Mouse (Mus musculus): ENCODE results near the gene Krt18. TPM values are rescaled to one million over a fixed set of nuclear protein-coding genes. Genes with fewer than 3 reads are reported as not detected.
"Not testable (repeated sequence)": the region's sequence is repeated elsewhere in the genome, so short reads cannot be mapped to it uniquely, and the experiment has no call there.

Gene Krt18
- polyA plus RNA-seq (2015; fragmentation: Nextera tagmentation; extraction: Ambion mirVana): 1.9 and 300 TPM in 2 replicates

GRCm38 (mm10) chr15:102028040-102028439 lies at the start of gene Krt18:
Gene Krt18 (plus strand): TSS chr15:102028180.
- peaks cover 52% of the 10 kb centered on the region for H3K27me3 ChIP-seq (replicated peaks)
- H3K4me1 ChIP-seq: peaks cover 20% of the 10 kb centered on the region
- H3K4me2 ChIP-seq: peak within 1 kb of the TSS; percentile 50
- H3K27ac ChIP-seq (replicated peaks): no peak within 1 kb of the TSS
- no peaks in the 10 kb centered on the region for H3K9me3 ChIP-seq (replicated peaks)
- H3K36me3 ChIP-seq: no peaks in the 10 kb centered on the region
- 2% methylated on average over 27 of the region's 28 CpGs for WGBS
- H3K4me3 ChIP-seq (replicated peaks): peak within 1 kb of the TSS; percentile 23
- H3K9ac ChIP-seq (replicated peaks): 0 out of 2 replicates have a peak within 1 kb of the TSS, but pooled peaks have one; percentile 20
- no peak for ATAC-seq (ENCODE audit: low FRiP score)

DNA sequence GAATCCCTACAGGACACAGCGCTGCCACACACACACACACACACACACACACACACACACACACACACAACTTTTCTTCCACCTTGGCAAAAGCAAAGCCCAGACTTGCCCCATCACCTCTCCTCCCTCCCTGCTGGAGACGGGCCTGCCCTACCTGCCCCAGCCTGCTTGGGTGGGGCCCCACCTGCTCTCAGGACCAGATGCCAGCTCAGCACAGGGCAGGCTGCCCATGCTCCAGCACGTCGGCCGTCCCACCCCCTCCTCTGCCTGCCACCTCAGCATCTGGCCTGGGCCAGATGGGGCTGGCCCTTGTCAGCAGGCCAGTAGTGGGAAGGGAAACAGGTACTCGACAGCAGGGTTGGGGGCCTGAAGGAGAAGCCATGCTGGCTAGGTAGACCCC lies 47.1 kb upstream of the Krt18 start:
- Histone ChIP-seq H3K4me1 (peaks cover 29% of the 10 kb centered on the region), H3K9me3 (replicated peaks) (no peaks in the 10 kb centered on the region), H3K27ac (replicated peaks) (no peak overlapping the region), H3K9ac (replicated peaks) (no peak overlapping the region), H3K4me2 (no peak overlapping the region), H3K4me3 (replicated peaks) (no peak overlapping the region), H3K36me3 (no peaks in the 10 kb centered on the region), H3K27me3 (replicated peaks) (peaks cover 2% of the 10 kb centered on the region; the same call in 1 of the 2 replicates)
- ATAC-seq (ENCODE audit: low FRiP score): no peak
- WGBS: 80% methylated on average over 6 of the region's 6 CpGs

DNA sequence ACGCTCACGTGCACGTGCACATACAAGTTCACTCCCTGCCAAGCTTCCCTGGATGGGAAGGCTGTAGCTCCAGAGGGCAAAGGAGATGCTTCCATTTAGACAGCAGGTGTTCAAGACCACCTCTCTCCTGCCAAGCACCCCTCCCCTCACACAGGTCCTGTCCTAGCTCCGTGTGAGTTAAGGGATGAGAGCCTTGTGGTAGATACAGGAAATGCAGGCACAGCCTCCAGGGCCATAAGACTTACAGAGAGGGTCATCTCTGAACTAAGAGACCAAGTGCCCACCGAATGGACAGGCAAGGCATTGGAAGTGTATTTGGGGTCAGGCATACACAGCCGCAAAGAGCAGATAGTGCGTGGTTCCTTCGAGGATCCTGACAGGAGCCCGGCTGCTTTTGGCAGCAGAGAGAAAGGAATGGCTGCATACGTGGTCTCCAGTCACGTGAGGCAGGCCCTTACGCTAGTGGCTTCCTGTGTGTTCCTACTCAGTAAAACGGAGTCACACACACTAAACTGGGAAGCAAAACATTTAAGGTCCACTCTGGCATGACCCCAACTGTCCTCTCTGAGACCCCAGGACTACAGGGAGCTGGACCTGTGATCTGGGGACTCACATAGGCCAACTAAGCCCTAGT lies 44.5 kb upstream of the Krt18 start:
- H3K27ac ChIP-seq (replicated peaks): peak overlapping the region; percentile 87
- 81% methylated on average over 13 of the region's 13 CpGs for WGBS
- H3K9me3 ChIP-seq (replicated peaks): no peaks in the 10 kb centered on the region
- H3K36me3 ChIP-seq: no peaks in the 10 kb centered on the region
- H3K4me1 ChIP-seq: peaks cover 13% of the 10 kb centered on the region
- H3K27me3 ChIP-seq (replicated peaks): peaks cover 11% of the 10 kb centered on the region; the same call in 1 of the 2 replicates
- H3K4me3 ChIP-seq (replicated peaks): peak overlapping the region; percentile 34
- ATAC-seq (ENCODE audit: low FRiP score): no peak
- no peak overlapping the region for H3K9ac ChIP-seq (replicated peaks)
- H3K4me2 ChIP-seq: peak overlapping the region; percentile 62

DNA sequence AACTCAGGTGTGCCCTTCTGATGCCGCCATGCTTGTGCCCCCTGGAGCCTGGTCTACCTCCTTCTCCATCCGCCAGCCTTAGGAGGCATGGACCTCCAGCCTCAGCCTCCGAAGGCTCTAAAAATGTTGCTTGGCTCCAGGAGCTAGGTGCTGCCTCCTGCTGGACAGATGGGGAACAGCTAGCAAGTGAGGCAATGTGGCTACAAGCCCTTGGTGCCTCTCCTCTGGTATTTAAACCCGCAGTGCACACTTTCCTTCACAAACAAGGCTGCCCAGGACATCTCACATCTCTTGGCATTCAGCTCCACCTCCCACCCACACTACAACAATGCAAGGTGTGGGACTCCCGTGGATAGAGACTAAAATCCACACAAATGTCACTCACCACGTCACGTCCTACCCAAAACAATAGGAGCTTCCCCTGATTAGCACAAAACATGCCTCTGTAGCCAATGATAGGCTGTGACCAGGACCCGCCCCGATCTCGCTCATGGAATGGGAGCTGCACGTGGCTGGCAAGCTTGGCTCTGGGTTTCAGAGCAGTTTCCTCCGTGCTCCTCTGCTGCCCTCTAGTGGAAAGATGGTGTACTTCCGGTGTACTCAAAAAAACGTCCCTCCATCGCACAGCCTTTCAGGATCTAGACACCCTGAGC lies 43.9 kb upstream of the Krt18 start:
- no peaks in the 10 kb centered on the region for H3K9me3 ChIP-seq (replicated peaks)
- peaks cover 14% of the 10 kb centered on the region for H3K4me1 ChIP-seq
- peak overlapping the region; percentile 34 for H3K4me3 ChIP-seq (replicated peaks)
- WGBS: 3% methylated on average over 15 of the region's 15 CpGs
- peak overlapping the region; percentile 31; the same call in 1 of the 2 replicates for H3K9ac ChIP-seq (replicated peaks)
- peaks cover 11% of the 10 kb centered on the region; the same call in 1 of the 2 replicates for H3K27me3 ChIP-seq (replicated peaks)
- ATAC-seq (ENCODE audit: low FRiP score): peak; percentile 96
- peak overlapping the region; percentile 62 for H3K4me2 ChIP-seq
- H3K27ac ChIP-seq (replicated peaks): peak overlapping the region; percentile 87
- H3K36me3 ChIP-seq: no peaks in the 10 kb centered on the region

DNA sequence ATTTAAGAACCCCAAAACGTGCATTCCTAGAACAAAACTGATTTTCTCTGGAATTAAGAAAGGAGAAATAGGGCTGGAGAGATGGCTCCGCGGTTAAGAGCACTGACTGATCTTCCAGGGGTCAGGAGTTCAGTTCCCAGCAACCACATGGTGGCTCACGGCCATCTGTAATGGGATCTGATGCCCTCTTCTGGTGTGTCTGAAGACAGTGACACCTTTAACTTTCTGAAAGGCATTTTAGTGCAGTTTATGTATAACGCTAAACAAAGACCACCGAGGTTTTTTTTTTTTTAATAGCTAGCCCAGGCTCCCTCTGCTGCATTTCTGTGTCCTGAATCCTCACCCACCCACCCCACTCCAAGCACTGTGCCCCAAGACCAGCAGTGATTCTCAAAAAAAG lies 43.2 kb upstream of the Krt18 start:
- H3K4me3 ChIP-seq (replicated peaks): no peak overlapping the region
- H3K9ac ChIP-seq (replicated peaks): no peak overlapping the region

GRCm38 (mm10) chr15:101988119-101988518 lies 39.9 kb upstream of the Krt18 start:
- ATAC-seq (ENCODE audit: low FRiP score): no peak
- Histone ChIP-seq H3K36me3 (no peaks in the 10 kb centered on the region), H3K9me3 (replicated peaks) (no peaks in the 10 kb centered on the region), H3K27ac (replicated peaks) (no peak overlapping the region), H3K4me3 (replicated peaks) (no peak overlapping the region), H3K27me3 (replicated peaks) (peaks cover 14% of the 10 kb centered on the region; the same call in 1 of the 2 replicates), H3K4me2 (peak overlapping the region; percentile 39), H3K9ac (replicated peaks) (no peak overlapping the region), H3K4me1 (peaks cover 14% of the 10 kb centered on the region)
- WGBS: 1% methylated on average over 10 of the region's 10 CpGs

More for the DNA sequence above, 43.2 kb upstream of the Krt18 start:
- H3K4me1 ChIP-seq: peaks cover 14% of the 10 kb centered on the region
- 23% methylated on average over 6 of the region's 6 CpGs for WGBS
- peaks cover 11% of the 10 kb centered on the region; the same call in 1 of the 2 replicates for H3K27me3 ChIP-seq (replicated peaks)
- H3K9me3 ChIP-seq (replicated peaks): no peaks in the 10 kb centered on the region
- H3K36me3 ChIP-seq: no peaks in the 10 kb centered on the region
- H3K27ac ChIP-seq (replicated peaks): peak overlapping the region; percentile 60
- ATAC-seq (ENCODE audit: low FRiP score): no peak
- peak overlapping the region; percentile 62 for H3K4me2 ChIP-seq

DNA sequence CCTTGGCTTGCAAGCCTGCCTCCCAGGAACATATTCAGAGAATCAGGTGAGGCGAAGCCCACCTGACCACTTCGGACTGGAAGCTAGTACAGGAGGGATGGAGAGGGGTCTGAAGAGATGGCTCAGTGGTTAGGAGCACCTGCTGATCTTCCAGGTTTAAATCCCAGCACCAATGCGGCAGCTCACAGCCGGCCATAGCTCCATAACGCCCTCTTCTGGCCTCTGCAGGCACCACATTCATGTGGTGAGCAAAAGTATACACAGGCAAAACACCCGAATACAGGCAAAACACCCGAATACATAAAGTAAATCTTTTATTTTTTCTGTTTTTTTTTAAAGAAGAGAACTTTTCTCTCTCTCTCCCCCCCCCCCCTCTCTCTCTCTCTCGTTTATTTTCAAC lies 39.3 kb upstream of the Krt18 start:
- Histone ChIP-seq H3K4me3 (replicated peaks) (no peak overlapping the region), H3K27ac (replicated peaks) (no peak overlapping the region), H3K9ac (replicated peaks) (no peak overlapping the region), H3K9me3 (replicated peaks) (no peaks in the 10 kb centered on the region), H3K36me3 (no peaks in the 10 kb centered on the region), H3K27me3 (replicated peaks) (peaks cover 14% of the 10 kb centered on the region; the same call in 1 of the 2 replicates), H3K4me2 (no peak overlapping the region), H3K4me1 (peaks cover 13% of the 10 kb centered on the region)
- no peak for ATAC-seq (ENCODE audit: low FRiP score)
- 62% methylated on average over 8 of the region's 8 CpGs for WGBS

DNA sequence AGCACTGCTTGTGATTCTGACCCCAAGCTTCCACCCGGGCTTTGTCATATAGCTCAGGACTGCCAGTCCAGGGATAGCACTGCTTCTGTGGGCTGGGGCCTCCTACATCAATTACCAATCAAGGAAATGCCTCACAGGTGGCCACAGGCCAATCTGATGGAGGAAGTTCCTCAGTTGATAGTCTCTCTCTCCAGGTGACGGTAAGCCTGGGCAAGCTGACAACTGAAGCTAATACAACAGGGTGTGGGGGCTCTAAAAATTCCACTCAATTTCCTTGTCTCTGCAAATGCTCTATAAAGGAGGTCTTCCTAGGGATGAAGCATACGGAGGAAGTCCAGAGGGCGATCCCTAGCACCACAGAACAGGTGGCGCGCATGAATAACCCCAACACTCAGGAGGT lies 37.0 kb upstream of the Krt18 start:
- no peak for ATAC-seq (ENCODE audit: low FRiP score)
- H3K4me1 ChIP-seq: peaks cover 3% of the 10 kb centered on the region
- H3K27ac ChIP-seq (replicated peaks): no peak overlapping the region
- 92% methylated on average over 6 of the region's 6 CpGs for WGBS
- no peak overlapping the region for H3K4me2 ChIP-seq
- peaks cover 13% of the 10 kb centered on the region; the same call in 1 of the 2 replicates for H3K27me3 ChIP-seq (replicated peaks)
- no peak overlapping the region for H3K9ac ChIP-seq (replicated peaks)
- H3K9me3 ChIP-seq (replicated peaks): 0 out of 2 replicates have a peak, but pooled peaks cover 3% of the 10 kb centered on the region
- no peak overlapping the region for H3K4me3 ChIP-seq (replicated peaks)
- H3K36me3 ChIP-seq: no peaks in the 10 kb centered on the region

GRCm38 (mm10) chr15:101994365-101994764 lies 33.6 kb upstream of the Krt18 start:
- WGBS: 91% methylated on average over 6 of the region's 6 CpGs
- H3K4me3 ChIP-seq (replicated peaks): no peak overlapping the region
- no peak overlapping the region for H3K9ac ChIP-seq (replicated peaks)
- H3K27me3 ChIP-seq (replicated peaks): peaks cover 7% of the 10 kb centered on the region; the same call in 1 of the 2 replicates
- H3K9me3 ChIP-seq (replicated peaks): 0 out of 2 replicates have a peak, but pooled peaks cover 3% of the 10 kb centered on the region
- H3K4me2 ChIP-seq: no peak overlapping the region
- H3K4me1 ChIP-seq: no peaks in the 10 kb centered on the region
- no peak overlapping the region for H3K27ac ChIP-seq (replicated peaks)
- H3K36me3 ChIP-seq: no peaks in the 10 kb centered on the region
- no peak for ATAC-seq (ENCODE audit: low FRiP score)

DNA sequence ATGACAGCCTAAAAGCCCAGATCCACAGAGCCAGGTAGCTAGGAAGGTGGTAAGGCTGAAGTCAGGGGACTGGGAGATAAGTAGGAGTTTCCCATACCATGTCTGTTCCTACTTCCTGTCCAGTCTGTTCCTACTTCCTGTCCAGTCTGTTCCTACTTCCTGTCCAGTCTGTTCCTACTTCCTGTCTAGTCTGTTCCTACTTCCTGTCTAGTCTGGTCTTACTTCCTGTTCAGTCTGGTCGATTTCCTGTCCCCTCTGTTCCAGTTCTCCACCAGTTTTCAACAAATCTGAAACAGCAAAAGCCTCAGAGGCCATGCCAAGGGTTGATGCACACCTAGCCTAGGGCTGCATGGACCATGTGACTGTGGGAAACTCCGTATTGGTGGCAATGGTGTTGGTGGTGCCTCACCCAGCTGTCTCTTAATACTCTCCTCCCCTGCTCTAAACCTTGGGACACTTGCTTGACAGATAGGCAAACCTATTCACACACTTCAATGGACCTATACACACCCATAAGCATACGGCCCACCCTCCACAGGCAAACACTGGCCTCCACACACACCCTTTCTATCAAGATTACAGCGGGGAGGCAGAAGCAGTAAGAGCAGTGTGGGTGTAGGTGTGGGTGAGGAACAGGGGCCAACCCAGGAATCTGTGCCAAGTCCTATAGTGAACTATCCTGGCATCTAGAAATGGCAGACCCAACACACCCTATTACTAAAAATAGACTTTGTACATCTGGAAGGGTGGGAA lies 32.3 kb upstream of the Krt18 start:
- Histone ChIP-seq H3K4me2 (no peak overlapping the region), H3K27me3 (replicated peaks) (peaks cover 14% of the 10 kb centered on the region), H3K27ac (replicated peaks) (no peak overlapping the region), H3K4me3 (replicated peaks) (no peak overlapping the region), H3K9ac (replicated peaks) (no peak overlapping the region), H3K36me3 (no peaks in the 10 kb centered on the region), H3K4me1 (no peaks in the 10 kb centered on the region), H3K9me3 (replicated peaks) (0 out of 2 replicates have a peak, but pooled peaks cover 3% of the 10 kb centered on the region)
- ATAC-seq (ENCODE audit: low FRiP score): no peak
- 91% methylated on average over 4 of the region's 4 CpGs for WGBS

- H3K4me1 ChIP-seq; H3K9ac ChIP-seq (replicated peaks); H3K4me3 ChIP-seq (replicated peaks); ATAC-seq (ENCODE audit: low FRiP score); H3K27ac ChIP-seq (replicated peaks); H3K36me3 ChIP-seq; H3K9me3 ChIP-seq (replicated peaks); H3K4me2 ChIP-seq: not testable (repeated sequence)
- H3K27me3 ChIP-seq (replicated peaks): peaks cover 20% of the 10 kb centered on the region
- WGBS: 89% methylated on average over 11 of the region's 11 CpGs
These were observed 31.4 kb upstream of the Krt18 start for GRCm38 (mm10) chr15:101996450-101997078.
